Mouse (Mus musculus) induced T-regulatory cell, adult 2 months (primary cell): ENCODE data around the gene Cbx1.

ENCODE experiments used
- DNase-seq: peaks from one replicate; pipeline ENCODE4 v3.0.0-alpha.2; 2012; ENCODE audit warnings: low read depth

Cbx1 gene

DNA sequence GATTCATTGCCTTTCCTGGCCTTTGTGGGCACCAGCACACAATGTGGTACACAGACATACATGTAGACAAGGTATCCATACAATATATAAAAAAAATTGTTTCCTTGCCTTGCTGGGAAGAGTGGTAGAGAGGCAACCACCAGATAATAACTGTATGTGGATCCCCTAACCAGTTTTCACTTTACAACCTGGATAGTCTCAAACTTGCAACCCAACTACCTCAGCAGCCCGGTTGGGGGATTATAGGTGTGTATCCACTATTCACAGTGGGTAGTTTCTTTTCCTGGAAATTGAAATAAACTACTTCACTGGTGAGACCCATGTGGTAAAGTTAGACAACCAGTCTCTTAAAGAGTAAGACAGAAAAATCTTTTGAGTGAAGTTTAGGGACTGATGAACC, 27.6 kb downstream of the Cbx1 start:
- DNase-seq, result no peak

DNA sequence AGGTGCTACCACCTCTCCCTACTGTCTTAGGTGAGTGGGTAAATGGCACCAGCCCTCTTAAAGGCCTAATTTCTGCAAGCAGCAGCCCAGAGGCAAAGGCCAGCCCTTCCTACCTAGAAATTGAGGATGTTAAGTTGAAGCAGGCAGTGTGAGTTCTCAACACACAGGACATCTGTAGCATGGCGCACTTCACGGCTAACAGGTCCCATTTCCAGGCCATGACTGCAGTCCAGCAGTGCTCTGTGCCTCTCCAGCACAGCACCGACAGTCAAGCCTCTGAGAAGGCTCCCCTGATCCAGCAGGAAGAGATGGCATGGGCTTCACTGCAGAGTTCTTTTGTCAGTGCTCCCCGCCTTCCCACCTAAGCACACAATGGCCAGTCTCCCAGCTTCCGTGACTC, 28.1 kb downstream of the Cbx1 start:
- no peak for DNase-seq

DNA sequence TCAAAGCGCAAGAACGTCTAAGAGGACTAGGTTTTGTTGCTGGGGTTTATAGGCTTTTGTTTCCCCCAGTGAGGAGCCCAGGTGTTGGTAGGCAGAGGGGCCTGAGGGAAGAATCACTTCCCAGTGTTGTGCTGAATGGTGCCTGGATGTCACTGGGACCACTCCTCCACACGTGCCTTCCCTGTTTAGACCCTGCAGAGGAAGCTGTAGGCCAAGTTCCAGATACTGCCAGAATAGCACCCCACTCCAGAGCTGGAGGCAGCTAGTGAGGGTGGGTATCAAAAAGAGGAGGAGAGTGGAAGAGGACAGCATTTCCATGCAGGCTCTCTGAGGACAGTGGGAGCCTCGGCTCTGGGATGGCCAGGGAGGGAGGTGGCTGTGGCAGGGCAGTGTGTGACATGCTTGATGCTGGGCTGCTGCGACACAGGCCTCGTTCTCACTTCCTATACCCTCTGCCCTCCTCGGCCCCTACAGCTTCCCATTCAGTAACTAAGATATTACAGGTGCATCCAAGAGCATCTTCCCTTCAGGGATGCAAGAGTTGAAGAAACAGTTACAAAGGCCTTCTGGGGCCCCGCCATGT, 29.3 kb downstream of the Cbx1 start:
- no peak for DNase-seq

DNA sequence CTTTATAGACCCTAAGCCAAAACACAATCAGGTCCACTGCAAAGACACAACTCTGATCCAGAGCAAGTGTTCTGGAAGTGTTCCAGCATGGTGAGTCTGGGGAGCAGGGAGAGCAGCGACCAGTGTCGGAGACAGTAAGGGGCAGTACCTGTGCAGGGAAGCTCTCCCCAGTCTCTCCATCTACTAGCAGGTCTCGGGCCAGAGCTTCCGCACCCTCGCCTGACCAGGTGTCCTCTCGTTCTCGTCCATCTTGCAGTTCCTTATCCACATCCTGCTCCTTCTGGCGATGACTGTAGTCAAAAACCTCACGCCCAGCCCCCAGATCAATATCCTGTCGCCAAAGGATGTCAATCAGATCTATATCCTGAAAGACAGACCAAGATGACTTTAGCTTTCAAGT, 33.0 kb downstream of the Cbx1 start:
- no peak for DNase-seq

DNA sequence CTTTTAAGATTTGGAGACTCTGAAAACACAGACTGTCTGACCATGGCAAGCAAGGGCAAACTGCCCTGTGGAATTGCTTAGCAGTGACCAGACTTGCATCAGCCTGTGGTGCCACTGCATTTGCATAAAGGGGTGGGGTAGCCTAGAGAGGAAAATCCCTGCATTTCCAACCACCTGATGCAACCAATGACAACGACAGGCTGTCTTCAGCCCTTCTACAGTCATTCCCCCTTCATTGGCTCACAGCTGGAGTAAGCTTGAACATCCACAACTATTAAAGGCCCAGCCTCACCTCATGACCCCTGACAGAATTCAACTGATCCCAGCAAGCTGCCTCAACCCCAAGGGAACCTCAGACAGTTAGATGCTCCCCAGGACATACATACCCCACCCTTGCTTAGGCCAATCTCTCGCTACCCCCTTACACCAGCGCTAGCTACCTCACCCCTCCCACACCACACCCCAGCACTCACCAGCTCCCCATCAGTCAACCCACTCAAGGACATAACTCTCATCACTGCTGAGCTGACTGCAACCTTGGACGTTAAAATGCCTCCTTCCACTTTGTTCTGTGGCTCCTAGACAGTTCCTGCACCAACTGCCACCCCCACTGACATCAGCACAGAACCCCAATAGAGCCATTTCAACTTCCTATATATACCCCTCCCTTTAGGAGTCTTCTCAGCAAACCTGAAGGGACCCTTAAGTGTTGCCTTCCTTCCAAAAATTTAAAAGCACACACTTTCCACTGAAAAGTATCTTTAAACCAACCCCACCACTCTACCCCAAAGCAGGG, 33.9 kb downstream of the Cbx1 start:
- DNase-seq, result peak; percentile 76

DNA sequence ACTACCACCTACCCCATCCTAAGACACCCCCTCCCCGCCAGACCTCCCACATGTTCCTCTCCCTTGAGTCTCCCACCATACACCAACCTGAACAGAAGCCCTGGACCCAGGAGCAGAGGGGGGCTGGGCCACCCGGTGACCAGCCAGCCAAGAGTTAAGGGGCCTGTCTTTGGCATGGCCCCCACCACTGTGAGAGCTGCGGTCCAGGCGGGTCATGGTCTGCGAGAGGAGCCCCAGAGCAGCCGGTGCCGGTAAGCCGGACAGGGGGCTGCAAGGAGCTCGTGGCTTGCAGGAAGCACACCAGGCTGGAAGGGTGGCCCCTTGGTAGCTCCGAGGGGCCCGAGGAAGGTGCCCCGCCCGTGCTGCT, 34.5 kb downstream of the Cbx1 start:
- DNase-seq, result no peak

DNA sequence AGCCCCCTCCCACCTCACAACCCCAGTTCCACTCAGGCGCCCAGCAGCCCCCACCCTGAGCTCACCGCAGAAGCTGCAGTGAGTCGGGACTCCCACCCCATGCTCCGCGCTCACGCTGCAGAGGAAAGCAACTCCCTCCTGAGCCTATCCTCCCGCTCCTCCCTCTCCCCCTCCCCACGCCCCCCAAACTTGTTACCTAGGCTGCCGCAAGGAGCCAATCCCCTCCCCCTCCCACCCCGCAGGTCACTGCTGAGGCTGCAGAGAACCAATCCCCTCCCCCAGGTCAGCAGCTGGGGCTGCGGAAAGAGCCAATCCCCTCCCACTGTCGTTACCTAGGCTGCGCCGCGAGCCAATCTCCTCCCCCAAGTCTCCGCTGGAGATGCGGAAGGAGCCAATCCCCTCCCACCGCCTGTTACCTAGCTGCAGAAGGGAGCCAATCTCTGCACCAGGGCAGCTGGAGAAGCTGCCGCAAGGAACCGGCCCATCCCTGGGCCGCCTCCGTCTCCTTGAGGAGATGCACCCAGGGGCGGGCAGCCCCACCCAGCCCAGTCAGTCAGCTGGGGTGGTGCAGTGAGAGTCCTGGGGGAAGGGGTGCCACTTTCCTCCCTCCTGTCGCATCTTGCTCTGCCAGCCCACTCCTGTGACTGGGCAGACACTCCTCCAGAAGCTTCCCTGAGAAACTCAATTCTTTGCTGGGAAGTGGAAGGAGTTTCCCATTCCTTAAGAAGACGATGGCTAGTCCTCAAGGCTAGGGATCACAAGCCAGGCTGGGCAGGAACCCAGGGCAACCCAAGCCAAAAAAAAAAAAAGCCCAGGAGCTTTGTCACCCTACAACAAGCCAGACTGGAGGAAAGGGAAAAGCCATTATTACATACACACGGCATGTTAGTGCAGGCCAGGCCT, 35.2 kb downstream of the Cbx1 start:
- peak; percentile 95 for DNase-seq

DNA sequence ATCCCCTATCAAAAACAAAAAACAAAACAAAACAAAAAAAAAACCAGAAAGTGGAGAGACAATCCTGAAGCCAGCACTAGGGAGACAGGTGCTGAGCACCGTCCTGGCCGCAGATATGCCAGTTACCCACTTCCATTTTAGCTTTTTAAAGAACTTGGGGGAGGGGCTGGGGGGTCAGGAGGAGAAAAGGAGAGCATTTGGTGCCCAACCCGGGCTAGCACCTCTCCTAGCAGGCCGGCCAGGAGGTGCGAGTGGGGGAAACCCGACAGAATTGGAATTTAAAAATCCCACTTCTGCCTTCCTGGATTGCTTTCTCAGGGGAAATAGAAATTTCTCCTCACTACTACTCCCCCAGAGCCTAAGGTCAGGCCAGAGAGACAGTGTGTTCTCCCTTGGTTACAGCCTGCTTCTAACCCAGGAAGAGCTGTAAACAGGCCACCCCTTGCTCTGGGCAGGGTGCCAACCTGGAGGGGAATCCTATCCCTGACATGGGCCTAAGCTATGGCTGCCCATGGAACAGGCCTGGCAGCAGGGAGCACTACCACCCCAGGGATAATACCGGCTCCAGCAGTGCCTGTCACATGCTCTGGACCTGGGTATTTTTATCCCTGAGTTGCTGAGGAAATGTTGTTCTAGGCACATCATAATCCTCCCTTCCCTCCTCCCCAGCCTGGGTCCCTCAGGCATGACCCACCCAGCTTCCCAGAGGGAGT, 36.0 kb downstream of the Cbx1 start:
- peak; percentile 21 for DNase-seq

DNA sequence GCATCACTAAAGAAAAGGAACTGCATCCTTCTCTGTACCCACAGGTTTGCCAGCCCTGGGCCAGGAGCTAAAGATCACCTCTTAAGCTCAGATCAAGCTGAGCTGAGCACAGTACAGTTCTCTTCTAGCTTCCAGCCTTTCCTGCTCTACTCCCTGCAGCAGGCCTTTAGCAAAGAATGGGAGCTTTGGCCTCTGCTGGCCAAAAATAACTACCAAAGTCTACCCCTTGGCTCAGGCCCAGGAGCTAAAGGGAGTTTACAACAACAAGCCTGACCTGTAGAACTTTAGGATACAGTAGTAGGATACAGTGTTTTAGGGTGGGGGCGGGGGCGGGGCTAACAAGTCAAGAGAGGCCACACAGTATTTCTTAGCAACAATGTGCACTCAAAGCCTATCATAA, 37.6 kb downstream of the Cbx1 start:
- no peak for DNase-seq

DNA sequence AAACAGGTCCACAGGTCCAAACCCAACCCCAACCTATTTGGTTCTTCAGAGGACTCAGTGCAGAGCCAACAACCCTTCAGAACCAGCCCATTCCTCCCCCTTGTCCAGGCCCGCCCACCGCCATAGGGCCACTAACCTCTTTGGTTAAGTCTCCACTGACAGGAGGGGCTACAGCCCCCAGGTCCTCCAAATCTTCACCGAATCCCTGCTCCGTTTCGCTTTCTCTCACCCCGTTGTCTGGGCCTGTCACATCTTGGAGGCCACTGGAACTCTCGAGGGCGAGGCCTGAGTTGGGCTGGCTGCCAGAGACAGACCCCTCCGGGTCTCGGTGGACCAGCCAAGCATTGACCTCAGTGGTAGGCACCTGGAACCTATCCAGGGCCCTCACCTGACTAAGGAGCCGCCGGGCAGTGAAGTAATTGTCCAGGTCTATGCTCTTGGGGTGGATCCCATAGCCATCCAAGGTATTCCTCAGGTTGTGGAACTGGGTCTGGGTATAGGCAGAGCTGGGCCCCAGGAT, 38.2 kb downstream of the Cbx1 start:
- DNase-seq, result no peak

DNA sequence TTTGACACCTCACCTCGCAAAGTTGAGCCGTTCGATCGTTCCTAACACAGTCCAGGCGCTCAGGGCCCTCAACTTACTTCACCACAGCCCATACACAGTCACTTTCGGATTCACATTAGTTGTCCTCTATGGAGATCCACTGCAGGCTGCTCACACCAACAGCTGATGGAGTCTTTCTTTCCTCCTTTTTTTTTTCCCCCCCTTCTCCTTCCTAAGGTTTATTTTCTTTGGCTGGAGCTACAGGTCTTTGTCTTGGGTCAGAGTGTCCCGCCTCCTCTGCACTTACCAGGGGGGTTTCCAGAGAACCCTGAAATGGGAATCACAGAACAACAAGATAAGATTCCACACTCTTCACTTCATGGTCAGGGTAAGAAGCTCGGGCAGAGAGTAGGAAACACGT, 39.0 kb downstream of the Cbx1 start:
- DNase-seq, result no peak

DNA sequence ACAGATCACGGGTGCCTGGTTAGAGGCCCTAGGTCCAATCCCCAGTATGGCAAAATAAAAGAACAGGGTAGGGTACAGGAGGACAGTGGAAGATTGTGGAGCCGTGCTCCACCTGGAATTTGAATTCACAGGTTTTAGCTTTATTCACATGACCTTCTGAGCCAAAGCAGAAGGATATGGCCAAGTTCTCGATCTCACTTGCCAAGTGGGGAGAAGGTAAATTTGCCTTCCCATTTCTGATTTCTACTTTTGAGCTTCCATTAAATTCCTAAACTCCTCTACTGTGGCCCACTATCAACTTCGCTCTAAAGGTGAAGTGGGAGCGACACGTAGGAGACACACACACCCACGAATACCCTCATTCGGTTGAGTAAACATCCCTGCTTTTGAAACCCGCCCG, 40.0 kb downstream of the Cbx1 start:
- DNase-seq, result no peak

DNA sequence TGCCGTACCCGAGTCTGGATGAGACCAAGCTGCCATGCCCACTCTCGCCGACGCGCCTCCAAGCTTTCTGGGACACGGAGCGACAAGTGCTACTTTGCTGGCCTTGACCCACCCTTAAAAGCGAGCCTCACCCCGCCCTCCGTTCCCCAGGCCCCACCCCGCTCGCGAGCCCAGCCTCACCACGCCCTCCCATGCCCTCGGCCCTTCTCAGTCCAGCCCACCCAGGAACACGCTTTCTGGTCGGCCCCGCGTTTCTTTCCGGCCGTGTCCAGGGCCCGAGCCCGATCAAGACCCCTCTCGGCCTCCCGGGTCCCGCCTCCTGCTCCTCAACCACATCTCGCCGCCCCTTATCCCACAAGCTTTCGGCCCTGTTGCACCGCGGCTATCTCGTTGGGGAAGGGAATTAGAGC, 40.5 kb downstream of the Cbx1 start:
- peak; percentile 83 for DNase-seq

DNA sequence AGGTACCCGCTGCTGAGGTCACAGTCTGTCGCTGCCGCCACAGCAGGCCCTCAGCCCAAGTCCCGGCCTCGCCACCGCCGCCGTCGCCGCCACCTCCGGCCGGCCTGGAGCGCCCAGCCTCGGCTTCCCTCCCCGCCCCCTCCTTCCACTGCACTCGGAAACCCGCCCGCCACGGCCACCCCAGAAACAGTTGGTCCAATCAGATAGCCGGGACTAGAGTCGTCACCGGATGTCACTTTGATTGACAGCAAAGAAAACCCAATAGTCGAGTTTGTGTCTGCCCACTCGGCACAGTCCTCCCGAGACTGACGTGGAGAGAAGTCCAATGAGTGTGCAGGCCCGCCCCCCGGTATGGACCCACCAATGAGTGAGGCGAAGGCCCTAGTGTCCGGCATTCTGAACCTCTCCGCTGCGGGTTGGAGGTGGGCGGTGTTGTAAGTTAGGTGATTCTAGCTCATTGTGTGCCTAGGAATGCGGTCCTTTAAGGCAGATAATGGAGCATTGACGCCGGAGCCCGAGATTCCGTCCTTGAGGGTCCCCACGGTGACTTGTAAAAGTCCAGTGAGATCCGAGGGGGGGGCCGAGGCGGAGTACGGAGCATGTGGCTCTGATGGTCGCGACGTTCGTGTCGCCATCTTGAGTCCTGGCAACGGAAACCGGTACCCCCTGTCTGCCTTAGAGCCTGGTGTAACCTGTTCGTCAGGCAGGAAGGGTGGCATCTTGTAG, 41.0 kb downstream of the Cbx1 start, which contains the start of gene Nfe2l1:
Gene Nfe2l1, minus strand, starts transcription at position 156 of the 726 bp plus-strand sequence.
- DNase-seq, result peak; percentile 98

DNA sequence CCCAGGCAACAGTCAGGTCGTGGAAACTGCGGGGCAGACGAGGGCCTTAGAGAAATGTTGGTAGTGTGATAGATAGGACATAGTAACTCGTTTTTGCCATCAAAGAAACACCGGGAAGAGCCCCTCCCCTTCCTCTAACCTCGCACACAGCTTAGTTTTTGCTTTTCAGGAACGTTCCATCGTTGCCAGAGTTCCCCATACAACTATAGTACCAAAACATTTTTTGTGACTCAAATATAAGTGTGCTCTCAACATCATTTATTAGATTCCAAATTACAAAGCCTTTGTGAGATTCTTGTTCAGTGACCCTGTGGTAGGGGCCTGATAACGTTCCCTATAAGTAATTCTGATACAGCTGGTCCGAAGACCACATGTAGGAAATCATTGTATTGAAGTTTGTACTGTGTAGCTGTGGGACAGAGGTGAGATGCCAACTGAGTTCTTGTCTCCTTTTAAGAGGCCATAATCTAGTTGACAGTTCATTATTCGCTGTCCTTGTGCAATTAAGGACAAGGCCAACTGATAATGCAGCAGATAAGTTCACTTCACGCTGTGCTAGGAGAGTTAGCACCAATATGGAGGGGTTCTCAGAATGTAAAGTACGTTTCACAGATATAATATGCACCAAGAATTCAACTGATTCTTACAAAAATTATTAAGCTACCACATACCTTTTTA, 41.8 kb downstream of the Cbx1 start:
- DNase-seq, result no peak

DNA sequence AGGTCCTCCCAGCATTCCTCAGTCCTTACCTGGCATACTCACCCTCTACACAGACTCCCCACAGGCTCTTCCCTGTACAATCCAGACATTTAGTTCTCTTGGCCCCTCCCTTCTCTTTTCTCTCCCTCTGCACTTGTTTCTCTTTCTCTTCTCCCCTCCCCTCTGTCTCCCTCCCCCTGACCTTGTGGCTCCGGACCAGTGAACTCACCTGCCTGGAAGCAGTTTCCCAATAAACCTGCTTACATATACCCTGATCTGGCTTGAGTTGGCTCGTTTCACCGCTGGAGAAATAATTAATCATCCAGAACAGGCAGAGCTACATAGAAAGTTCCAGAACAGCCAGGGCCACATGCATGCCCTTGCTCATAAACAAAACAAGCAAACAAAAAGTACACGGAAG, 42.6 kb downstream of the Cbx1 start:
- DNase-seq, result no peak

DNA sequence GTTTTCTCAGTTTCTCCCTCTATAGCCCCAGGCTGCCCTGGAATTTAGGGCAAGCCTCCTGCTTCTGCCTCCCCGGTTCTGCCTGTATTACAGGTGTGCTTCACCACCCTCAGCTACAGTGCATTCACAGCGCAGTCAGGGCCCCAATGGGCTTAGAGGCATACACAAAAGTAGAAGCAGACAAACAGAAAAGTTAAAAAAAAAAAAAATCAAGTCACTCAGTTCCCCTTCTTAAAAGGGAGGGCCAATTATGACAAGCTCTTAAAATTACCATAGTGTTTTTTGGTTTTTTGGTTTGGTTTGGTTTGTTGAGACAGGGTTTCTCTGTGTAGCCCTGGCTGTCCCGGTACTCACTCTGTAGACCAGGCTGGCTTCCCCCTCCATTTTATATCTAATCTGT, 43.6 kb downstream of the Cbx1 start:
- no peak for DNase-seq

DNA sequence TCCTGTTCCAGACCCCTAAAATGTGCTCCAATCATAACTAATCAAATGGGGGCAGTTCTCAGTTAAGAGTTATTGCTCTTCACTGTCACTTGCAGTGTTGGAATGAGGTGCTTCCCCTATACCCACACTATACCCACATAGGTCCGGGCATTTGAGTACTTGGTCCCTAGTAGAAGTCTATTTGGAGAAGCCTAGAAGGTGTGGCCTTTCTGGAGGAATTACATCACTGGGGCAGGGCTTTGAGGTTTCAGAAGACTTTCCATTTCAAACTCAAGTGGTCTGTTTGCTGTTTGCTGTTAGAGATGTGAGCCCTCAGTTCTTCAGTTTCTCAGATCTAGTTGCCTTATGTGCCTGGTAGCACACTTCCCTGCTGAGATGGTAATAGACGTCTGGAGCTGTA, 44.0 kb downstream of the Cbx1 start:
- DNase-seq, result peak; percentile 13

DNA sequence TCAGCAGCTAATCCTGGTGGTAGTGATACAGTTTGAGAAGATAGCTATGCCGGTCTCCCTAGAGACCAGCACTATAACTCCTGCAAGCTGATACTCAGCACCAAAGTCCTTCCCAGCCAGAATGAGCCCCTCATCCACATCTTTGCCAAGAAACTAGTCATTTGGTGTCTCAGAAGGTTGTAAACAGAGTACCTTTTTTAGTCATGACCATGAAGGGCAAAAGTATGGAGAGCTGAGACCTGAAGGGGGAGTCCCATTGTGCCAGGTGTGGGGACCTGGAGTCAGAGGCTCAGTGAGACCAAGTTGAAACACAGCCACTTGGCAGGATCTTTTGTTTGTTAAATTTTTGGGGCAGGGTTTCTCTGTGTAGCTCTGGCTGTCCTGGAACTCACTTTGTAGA, 45.2 kb downstream of the Cbx1 start:
- no peak for DNase-seq

DNA sequence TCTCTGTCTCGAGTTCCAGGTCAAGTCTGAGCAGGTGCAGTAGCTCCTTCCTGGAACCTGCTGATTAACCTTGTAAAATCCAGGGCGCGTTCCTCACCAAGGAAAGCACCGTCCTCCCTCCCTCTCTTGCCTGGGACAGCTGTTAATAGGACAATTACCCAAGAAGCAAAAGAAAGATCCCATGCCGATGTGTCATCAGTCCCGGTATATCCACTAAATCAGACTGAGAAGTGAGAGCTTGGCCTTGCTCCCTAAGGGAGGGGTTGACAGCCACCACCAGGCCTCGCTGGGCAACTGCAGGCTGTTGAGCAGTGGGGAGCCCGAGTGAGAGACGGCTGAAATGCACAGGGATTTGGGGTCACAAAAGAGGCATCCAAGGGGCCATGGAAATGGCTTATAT, 48.4 kb downstream of the Cbx1 start:
- no peak for DNase-seq

DNA sequence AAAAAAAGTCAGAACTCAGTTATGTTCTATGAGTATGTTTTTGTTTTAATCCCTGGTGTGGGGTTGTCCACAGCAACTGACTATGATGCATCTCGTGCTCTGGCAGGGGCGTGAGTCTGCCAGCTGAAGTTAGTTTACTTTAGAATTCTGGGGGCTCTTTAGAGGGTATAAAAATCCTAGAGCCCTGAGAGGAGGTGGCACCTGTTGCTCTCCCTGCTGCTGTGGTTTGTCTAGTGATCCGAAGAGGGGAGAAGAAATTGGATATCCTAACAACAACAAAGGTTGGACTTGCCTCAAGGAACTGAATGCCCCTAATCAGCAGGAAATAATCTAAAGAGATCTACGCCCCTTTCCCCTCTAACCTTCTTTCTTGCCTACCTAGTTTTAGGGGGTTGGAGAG, 49.4 kb downstream of the Cbx1 start:
- no peak for DNase-seq
